Mouse (Mus musculus): ENCODE results near the gene Spop.
"Not testable (repeated sequence)": the region's sequence is repeated elsewhere in the genome, so short reads cannot be mapped to it uniquely, and the experiment has no call there.

Spop gene

DNA sequence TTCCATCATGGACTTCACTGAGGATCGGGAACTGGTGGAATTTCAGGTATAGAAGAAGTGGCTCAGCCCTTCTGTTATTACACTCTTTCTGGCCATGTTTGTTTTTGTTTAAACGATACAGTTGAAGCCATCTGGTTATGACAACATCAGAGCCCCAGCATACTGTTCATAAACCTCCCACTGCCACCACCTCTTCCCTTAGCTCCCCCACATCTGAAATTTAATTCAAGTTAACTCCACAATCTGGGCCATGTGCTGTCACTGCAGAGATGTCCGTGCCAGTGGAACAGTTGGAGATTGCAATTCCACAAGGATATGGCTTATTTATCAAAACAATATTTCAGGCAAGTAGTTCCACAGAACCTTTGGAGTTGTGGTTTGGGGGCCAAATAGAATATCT lies 80.5 kb downstream of the Spop start:
- no peak for DNase-seq (ENCODE audit: low read depth, low spot score)

- no peak for DNase-seq (ENCODE audit: low read depth, low spot score)
Measured at GRCm38 (mm10) chr11:95495883-95496282, 82.0 kb downstream of the Spop start.

GRCm38 (mm10) chr11:95497921-95498320 lies 84.0 kb downstream of the Spop start:
- no peak for DNase-seq (ENCODE audit: low read depth, low spot score)

DNA sequence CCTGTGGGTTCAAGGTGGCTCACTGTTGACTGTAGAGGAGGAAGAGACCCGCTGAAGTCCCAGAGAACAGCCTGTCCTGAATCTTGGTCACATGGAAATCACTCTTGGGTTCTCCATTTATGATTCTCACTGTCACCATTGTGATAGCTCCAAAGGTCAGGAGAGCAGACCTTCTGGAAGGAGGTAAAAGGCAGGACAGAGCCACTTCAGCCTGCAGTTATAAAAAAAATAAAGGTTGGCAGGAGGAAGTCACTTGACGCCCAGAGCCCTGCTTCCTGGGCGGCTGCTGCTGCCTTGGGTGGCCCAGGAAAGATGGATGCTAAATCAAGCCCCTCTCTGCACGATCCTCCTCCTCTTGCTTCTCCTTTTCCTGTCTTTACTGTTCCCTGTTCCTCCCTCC lies 86.5 kb downstream of the Spop start:
- DNase-seq (ENCODE audit: low read depth, low spot score), result no peak

- DNase-seq (ENCODE audit: low read depth, low spot score), result no peak
Measured at GRCm38 (mm10) chr11:95500836-95501235, 87.0 kb downstream of the Spop start.

DNA sequence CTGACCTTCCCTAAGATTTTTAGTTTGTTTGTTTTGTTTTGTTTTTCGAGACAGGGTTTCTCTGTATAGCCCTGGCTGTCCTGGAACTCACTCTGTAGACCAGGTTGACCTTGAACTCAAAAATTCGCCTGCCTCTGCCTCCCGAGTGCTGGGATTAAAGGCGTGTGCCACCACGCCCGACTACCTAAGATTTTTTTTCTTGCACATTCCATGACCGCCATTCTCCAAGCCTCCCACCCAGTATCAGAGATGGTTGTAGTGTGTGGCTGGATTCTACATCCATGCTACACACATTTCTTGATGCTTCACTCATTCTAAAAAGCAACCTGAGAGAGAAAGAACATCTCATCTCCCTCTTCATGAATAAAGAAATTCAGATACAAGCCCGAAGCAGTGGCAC lies 87.9 kb downstream of the Spop start:
- not testable (repeated sequence) for DNase-seq (ENCODE audit: low read depth, low spot score)

GRCm38 (mm10) chr11:95503581-95504180 lies 89.8 kb downstream of the Spop start:
- no peak for DNase-seq (ENCODE audit: low read depth, low spot score)

DNA sequence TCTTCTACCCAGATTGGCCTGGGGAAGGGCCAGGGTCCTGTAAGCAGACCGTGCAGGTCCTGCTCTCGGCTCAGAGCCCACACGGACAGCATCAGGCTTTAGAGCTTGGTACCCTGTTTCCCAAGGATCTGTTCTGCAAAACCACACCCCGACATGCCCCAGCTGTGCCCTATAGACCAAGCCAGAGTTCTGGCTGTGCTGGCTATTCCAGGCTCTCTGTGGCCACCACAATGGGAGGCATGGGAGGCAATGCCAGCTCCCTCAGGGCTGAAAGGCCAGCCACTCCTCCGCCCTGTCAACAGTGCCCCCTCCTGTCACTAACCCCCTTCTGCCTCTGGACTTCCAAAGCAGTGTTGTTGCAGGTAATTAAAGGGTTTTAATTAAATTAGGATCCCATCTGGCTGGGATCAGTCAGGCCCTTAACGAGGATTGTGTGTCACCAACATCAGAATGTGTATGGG lies 90.4 kb downstream of the Spop start:
- DNase-seq (ENCODE audit: low read depth, low spot score), result no peak

- DNase-seq (ENCODE audit: low read depth, low spot score), result no peak
Measured at GRCm38 (mm10) chr11:95507041-95507716, 93.3 kb downstream of the Spop start.

GRCm38 (mm10) chr11:95507785-95508184 lies 93.9 kb downstream of the Spop start:
- DNase-seq (ENCODE audit: low read depth, low spot score), result no peak

DNA sequence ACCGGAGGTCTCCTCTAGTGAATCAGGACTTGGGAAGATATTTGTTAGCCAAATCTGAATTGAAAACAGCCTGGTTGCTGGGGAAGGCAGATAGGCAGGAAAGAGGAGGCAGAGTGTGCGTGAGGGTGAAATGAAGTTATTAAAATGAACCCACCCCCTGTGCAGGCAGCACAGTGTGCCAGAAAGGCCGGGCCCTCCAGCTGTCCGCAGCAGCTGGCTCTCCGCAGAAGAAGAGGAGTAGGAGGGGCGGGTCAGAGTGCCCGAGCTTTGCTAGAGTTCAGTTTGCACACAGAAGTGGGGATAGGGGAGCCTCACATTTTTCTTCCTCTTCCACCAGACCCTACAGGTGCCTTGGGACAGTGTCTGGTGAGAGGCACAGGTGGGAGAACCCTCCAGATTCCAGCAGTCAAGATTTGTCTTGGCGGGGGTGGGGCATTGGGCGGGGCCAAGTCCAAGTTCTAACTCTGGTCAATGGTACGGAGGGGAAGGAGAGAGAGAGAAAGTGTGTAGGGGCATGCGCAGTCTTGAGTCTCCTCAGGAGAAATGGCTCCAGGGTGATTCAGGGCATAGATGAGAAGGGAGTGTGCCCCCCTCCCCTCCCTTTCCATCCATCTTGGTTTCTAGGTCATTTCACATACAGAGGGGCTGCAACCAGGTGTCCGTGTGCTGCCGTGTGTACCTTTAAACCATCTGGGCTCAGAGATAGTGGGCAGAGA lies 94.5 kb downstream of the Spop start:
- no peak for DNase-seq (ENCODE audit: low read depth, low spot score)

DNA sequence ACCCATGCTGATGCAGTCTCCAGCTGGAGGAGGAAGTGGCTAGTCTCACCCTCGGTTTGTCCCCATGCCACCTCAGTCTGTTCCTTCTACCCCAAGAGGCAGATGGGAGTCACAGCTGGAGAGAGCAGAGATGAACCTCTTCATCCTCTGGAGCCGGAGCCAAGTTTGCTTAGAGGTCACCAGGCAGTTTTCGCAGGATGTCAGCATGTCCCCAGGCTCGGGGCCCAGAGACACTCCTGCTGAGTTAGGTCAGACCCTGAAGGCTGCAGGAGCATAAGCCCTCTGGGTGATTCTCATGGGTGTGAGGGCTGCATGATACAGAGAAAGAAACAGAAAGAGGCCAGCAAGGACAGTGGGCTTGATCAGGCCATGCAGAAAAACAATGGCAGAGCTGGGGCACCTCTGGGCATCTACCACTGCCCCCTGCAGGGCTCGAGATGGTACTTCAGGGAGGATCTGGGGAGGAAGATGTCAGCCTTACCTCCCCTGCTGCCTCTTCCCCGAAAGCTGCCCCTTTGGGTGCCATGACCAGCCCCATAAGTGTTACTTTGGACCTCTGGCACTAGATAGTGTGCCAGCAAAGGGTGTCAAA lies 95.3 kb downstream of the Spop start:
- DNase-seq (ENCODE audit: low read depth, low spot score), result no peak

DNA sequence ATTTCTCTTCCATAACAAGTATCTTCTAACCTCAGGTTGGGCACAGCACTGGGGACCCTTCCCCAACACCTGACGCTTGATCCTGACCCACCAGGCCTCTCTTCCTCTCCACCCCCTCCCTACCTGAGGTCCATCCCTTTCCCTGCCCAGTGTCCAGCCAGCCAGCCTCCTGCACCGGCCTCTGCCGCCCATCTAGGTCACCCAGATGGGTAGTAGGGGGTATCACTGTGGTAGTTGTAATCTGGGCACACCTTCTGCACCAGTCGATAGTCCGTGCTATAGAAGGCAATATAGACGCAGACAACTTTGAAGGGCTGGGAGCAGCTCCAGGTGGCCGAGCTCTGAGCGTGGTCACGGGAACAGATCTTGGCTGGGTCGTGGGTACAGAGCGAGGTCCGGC lies 96.8 kb downstream of the Spop start:
- no peak for DNase-seq (ENCODE audit: low read depth, low spot score)

- no peak for DNase-seq (ENCODE audit: low read depth, low spot score)
Measured at GRCm38 (mm10) chr11:95511919-95512318, 98.0 kb downstream of the Spop start.

GRCm38 (mm10) chr11:95512383-95512782 lies 98.5 kb downstream of the Spop start:
- DNase-seq (ENCODE audit: low read depth, low spot score), result no peak

DNA sequence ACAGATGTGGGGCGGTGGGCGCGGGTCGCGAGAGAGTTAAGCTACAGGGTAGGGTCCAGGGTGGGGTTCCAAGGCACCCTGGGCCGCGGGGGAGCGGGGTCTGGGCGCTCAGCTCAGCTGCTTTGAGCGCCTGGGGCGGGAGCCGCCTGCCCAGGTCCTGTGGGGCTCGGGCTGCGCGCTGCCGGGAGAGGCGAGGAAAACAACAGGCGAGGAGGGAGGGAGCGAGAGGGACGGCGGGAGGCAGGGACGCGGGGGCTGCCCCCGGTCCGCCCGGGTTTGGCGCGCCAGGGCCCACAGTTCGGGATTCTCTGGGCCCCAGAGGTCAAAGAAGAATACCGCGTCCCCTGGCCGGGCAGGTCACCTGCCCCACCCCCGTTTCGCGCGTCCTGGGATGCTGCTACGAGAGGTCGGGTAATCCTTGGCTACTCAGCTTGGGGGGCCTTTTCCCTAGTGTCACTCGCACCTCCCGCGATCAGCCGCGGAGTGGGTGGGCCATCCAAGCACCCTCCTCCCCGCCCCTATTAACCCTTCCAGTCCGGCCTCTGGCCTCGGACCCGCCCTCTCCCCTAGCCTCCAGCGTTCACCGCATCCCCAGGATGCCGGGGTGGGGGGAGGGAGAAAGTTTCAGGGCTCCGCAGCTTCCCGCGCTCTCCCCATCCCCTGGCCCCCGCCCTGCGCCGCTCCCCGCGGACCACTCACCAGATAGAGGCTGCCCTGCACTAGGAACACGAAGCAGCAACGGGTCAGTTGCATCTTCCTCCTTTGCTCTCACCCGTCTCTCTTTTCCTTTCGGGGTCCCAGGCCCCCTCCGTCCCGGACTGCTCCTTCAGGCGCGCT lies 99.8 kb downstream of the Spop start:
- DNase-seq (ENCODE audit: low read depth, low spot score), result no peak

- DNase-seq (ENCODE audit: low read depth, low spot score), result no peak
Measured at GRCm38 (mm10) chr11:95514298-95514861, 100.5 kb downstream of the Spop start, which contains the start of gene Nxph3. Gene Nxph3 (minus strand): TSS chr11:95514570.

DNA sequence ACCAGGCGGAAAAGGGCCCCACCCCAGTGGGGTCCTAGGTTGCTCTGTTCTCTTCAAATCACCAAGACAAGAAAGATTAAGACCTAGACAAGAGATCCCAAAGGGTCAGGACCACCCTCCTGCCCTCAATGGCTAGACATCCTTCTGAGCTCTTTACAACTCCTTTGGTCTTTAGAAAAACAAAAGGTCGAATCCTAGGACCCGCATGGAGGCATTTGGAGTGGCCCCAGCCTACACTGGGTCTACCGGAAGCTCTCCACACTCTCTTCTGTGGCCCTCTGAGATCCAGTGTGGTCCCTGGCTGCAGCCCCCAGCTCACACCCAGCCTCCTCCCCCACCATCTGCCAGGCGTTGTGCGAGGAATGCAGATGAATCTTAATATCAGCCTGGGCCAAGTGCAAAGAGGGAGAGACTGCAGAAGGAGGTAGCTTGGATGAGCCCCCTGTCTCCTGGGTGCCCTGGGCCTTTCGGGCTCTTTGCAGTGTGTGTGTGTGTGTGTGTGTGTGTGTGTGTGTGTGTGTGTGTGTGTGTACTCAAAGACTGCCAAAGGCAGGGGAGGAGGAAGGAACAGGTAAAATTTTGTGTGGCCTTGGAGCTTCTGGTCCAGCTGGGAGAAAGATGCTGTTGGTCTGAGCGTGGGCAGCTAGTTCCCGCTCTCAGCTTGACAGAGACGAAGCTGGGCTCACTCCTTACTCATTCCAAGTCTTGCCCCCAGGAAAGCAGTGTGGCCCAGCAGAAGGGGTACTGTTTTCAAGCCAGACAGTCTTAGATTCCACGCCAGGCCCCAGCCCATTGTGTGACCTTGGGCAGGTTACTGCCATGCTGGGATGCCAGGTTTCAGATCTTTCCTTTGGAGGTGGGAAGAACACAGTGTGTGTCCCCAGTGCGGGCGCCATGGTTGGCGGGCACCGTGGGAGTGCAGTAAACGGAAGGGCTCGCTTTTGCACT lies 101.8 kb downstream of the Spop start:
- DNase-seq (ENCODE audit: low read depth, low spot score), result no peak

DNA sequence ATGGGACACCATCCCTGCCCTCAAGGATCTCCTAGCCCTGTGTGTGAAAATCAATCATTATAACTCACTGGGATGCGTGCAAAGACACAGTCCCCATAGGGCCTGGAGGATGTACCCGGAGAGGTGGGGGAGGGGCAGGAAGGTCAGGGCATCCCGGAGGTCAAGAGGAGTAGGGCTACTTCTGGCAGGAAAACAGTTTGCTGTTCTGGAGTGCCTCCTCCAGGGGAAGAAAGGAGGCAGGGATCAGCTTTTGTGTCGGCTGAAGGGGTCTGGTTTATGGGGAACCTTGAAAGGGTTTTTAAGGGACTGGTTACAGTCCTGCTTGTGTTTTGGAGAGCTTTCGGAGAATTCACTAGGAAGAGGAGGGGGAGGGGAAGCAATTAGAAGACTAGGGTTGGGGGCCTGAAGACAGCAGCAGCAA lies 102.6 kb downstream of the Spop start:
- no peak for DNase-seq (ENCODE audit: low read depth, low spot score)

GRCm38 (mm10) chr11:95517162-95517561 lies 103.3 kb downstream of the Spop start:
- no peak for DNase-seq (ENCODE audit: low read depth, low spot score)

Measured in retina, adult 2 months (tissue).